Mouse (Mus musculus) thymus, adult 2 months (tissue): Measurements from ENCODE around the gene Gm37240.

Source experiments
- CTCF ChIP-seq: fragments of 200-500 bp; IDR thresholded peaks from 2 replicates; pipeline ENCODE4 v1.5.1; 2012; ENCODE audit warnings: mild to moderate bottlenecking, control low read depth, low read length, moderate library complexity, borderline replicate concordance; ENCODE audit not compliant: control insufficient read depth, poor library complexity, insufficient read depth; ENCODE audit errors: extremely low read depth
- POLR2A ChIP-seq: fragments of 200-500 bp; IDR thresholded peaks from 2 replicates; pipeline ENCODE4 v1.6.1; 2012; ENCODE audit warnings: mild to moderate bottlenecking, low read length, control low read depth, moderate library complexity; ENCODE audit not compliant: control insufficient read depth, poor library complexity, insufficient read depth; ENCODE audit errors: extremely low read depth

DNA sequence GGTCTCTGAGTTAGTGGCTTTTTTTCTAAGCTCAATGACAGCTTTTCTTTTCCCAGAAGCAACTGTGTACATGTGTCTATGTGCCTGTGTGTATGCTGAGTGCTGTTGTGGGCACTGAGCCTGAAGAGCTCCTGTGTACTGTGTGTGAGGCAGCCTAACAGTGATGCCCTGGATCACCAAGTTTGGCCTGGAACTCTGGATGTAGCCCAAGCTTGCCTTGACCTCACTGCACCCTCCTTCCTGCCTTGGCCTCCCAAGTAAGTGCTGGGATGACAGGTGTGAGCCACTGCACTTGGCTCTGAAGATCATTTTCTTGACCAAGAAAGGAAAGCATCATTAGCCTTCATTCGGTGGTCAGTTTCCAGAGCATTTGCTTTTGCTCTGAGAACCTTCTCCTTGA, 710.6 kb downstream of the Gm37240 start:
- TF ChIP-seq CTCF (no peak), POLR2A (no peak)
